ENCODE assay signal across 8 mouse cellular contexts in genomic region chr9:59352586-59353252, GRCm38 (mm10). TPM values are rescaled to one million over a fixed set of nuclear protein-coding genes. Genes with fewer than 3 reads are reported as not detected.
DNase-seq lines count a peak whose midpoint lies in the region; ATAC-seq and TF ChIP-seq lines count a peak whose summit lies in the region.

No protein-coding gene starts in this region.

- H3K27ac ChIP-seq in lung, embryonic 14.5 days (ENCODE audit: low read depth): peak overlapping the region; percentile 78
- H3K27ac ChIP-seq in hindbrain, embryonic 12.5 days: peak overlapping the region; percentile 90
- peak overlapping the region; percentile 73 for H3K27ac ChIP-seq in midbrain, embryonic 13.5 days

- 8% methylated on average over 15 of the region's 15 CpGs for WGBS in lung, embryonic 14.5 days
- WGBS in hindbrain, embryonic 12.5 days: 15% methylated on average over 15 of the region's 15 CpGs
- WGBS in midbrain, embryonic 13.5 days: 8% methylated on average over 15 of the region's 15 CpGs

- ATAC-seq in CD4-positive, CD25-positive, alpha-beta regulatory T cell, adult 4 months: no peak
- peak; percentile 4; the same call in 1 of the 2 replicates for ATAC-seq in lung, embryonic 14.5 days (ENCODE audit: insufficient read depth)
- ATAC-seq in hindbrain, embryonic 12.5 days (ENCODE audit: low FRiP score): no peak; the same call in 1 of the 2 replicates
- ATAC-seq in midbrain, embryonic 13.5 days: peak; percentile 73; the same call in 1 of the 2 replicates

- peak overlapping the region; percentile 63 for H3K4me3 ChIP-seq in lung, embryonic 14.5 days (ENCODE audit: low read depth, low read length)
- H3K4me3 ChIP-seq in hindbrain, embryonic 12.5 days: peak overlapping the region; percentile 79
- peak overlapping the region; percentile 81 for H3K4me3 ChIP-seq in midbrain, embryonic 13.5 days (replicated peaks)

- H3K4me1 ChIP-seq in lung, embryonic 14.5 days (ENCODE audit: insufficient read depth): no peaks in the 10 kb centered on the region; the same call in 1 of the 2 replicates
- H3K4me1 ChIP-seq in hindbrain, embryonic 12.5 days: peaks cover 4% of the 10 kb centered on the region
- H3K4me1 ChIP-seq in midbrain, embryonic 13.5 days (replicated peaks): peaks cover 12% of the 10 kb centered on the region

- DNase-seq in CD4-positive, CD25-positive, alpha-beta regulatory T cell, adult 2 months (ENCODE audit: low read depth, low spot score): peak; percentile 5
- DNase-seq in lung, embryonic 14.5 days: no peak
- no peak for DNase-seq in lung, postnatal 10 days
- no peak for DNase-seq in gastrocnemius, adult 8-10 months (ENCODE audit: low spot score in 2 of 2)
- DNase-seq in thymus, postnatal 14 days: no peak

- H3K4me2 ChIP-seq in lung, embryonic 14.5 days: peak overlapping the region; percentile 76
- H3K4me2 ChIP-seq in hindbrain, embryonic 12.5 days (replicated peaks): peak overlapping the region; percentile 60
- peak overlapping the region; percentile 73 for H3K4me2 ChIP-seq in midbrain, embryonic 13.5 days (replicated peaks)

- no peaks in the 10 kb centered on the region for H3K9me3 ChIP-seq in lung, embryonic 14.5 days (ENCODE audit: low read depth, low read length)
- H3K9me3 ChIP-seq in hindbrain, embryonic 12.5 days (replicated peaks): no peaks in the 10 kb centered on the region
- no peaks in the 10 kb centered on the region for H3K9me3 ChIP-seq in midbrain, embryonic 13.5 days

- peak overlapping the region; percentile 57 for H3K9ac ChIP-seq in lung, embryonic 14.5 days
- peak overlapping the region; percentile 87 for H3K9ac ChIP-seq in hindbrain, embryonic 12.5 days
- peak overlapping the region; percentile 89 for H3K9ac ChIP-seq in midbrain, embryonic 13.5 days (replicated peaks)

- H3K36me3 ChIP-seq in lung, embryonic 14.5 days (ENCODE audit: insufficient read depth): no peaks in the 10 kb centered on the region
- no peaks in the 10 kb centered on the region for H3K36me3 ChIP-seq in hindbrain, embryonic 12.5 days
- no peaks in the 10 kb centered on the region for H3K36me3 ChIP-seq in midbrain, embryonic 13.5 days

- TF ChIP-seq CTCF in lung, embryonic 14.5 days (IDR thresholded peaks at IDR 0.05; ENCODE audit: low read depth): no peak

- H3K27me3 ChIP-seq in lung, embryonic 14.5 days (ENCODE audit: insufficient read depth, low read length): no peaks in the 10 kb centered on the region
- H3K27me3 ChIP-seq in hindbrain, embryonic 12.5 days: no peaks in the 10 kb centered on the region
- no peaks in the 10 kb centered on the region; the same call in 1 of the 2 replicates for H3K27me3 ChIP-seq in midbrain, embryonic 13.5 days

RNA-seq across cellular contexts. Expression of gene Bbs4, which starts 0.6 kb away (rescaled TPM):
- polyA plus RNA-seq in CD4-positive, CD25-positive, alpha-beta regulatory T cell, adult 4 months (2017; shearing (Covaris generic)): 10 to 100 TPM; 15.7 to 18.1 TPM
- polyA plus RNA-seq in lung, embryonic 14.5 days (2014; fragmentation: Nextera tagmentation; extraction: Ambion mirVana): 10.5 and 12.3 TPM in 2 replicates
- polyA plus RNA-seq in hindbrain, embryonic 12.5 days (2016; fragmentation: Nextera tagmentation; extraction: Ambion mirVana): 25.4 and 29.5 TPM in 2 replicates
- 41.6 and 46.9 TPM in 2 replicates for polyA plus RNA-seq in midbrain, embryonic 13.5 days (2015; fragmentation: Nextera tagmentation; extraction: Ambion mirVana)
- 1 to 10 TPM; 4.2 to 7.1 (median 5.0) TPM for total RNA-seq in gastrocnemius, adult 8-10 months (2022)

Comparison
In these comparisons a context has a peak if more than half of its experiments do, and no peak if none do; other contexts are left out.
1. ATAC-seq: peak in lung, embryonic 14.5 days (single experiment) and midbrain, embryonic 13.5 days (single experiment); none in CD4-positive, CD25-positive, alpha-beta regulatory T cell, adult 4 months (single experiment) and hindbrain, embryonic 12.5 days (single experiment).
2. Peak in every context shown above with its lines, with median percentiles within 50 percentile points of each other: H3K27ac ChIP-seq, H3K4me2 ChIP-seq, H3K4me3 ChIP-seq and H3K9ac ChIP-seq.